Mouse (Mus musculus): ENCODE data around the gene Krt24. TPM values are rescaled to one million over a fixed set of nuclear protein-coding genes. Genes with fewer than 3 reads are reported as not detected.
"Not testable (repeated sequence)": the region's sequence is repeated elsewhere in the genome, so short reads cannot be mapped to it uniquely, and the experiment has no call there.

The Krt24 gene
- polyA plus RNA-seq, 1 experiment from 2014 or later: 0.17 TPM

DNA sequence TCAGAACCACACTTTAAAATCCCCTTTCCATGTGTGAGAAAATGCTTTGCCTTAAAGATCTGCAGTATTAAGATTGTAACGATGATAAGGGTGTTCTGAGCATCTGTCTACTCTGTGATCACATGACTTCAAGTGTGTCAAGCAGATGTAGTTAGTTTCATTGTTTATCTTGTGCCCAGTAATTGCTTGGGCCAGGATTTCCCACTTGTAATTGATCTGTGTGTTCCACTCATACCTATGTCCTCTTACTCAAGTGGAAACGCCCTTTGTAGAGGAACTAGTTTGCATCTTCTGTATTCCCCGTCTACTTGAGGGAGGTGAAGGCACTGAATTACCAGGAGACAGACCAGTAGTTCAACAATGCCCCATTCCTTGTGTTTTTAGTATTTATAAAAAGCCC is 34.4 kb downstream of the Krt24 start:
- H3K4me3 ChIP-seq: no peak overlapping the region
- WGBS: 72% methylated on average over 3 of the region's 3 CpGs
- no peaks in the 10 kb centered on the region for H3K27me3 ChIP-seq
- no peak overlapping the region for H3K9ac ChIP-seq
- no peak overlapping the region for H3K27ac ChIP-seq (replicated peaks)
- H3K4me1 ChIP-seq (replicated peaks): 0 out of 2 replicates have a peak, but pooled peaks cover 4% of the 10 kb centered on the region
- no peak for ATAC-seq (ENCODE audit: low read depth)
- no peak overlapping the region for H3K4me2 ChIP-seq
- H3K36me3 ChIP-seq: no peaks in the 10 kb centered on the region
- no peaks in the 10 kb centered on the region for H3K9me3 ChIP-seq

GRCm38 (mm10) chr11:99250241-99250640 is 34.8 kb downstream of the Krt24 start:
- no peak for ATAC-seq (ENCODE audit: low read depth)
- no peaks in the 10 kb centered on the region for H3K9me3 ChIP-seq
- no peaks in the 10 kb centered on the region for H3K27me3 ChIP-seq
- H3K9ac ChIP-seq: no peak overlapping the region
- 69% methylated on average over 5 of the region's 5 CpGs for WGBS
- 0 out of 2 replicates have a peak, but pooled peaks cover 4% of the 10 kb centered on the region for H3K4me1 ChIP-seq (replicated peaks)
- no peak overlapping the region for H3K4me3 ChIP-seq
- H3K27ac ChIP-seq (replicated peaks): no peak overlapping the region
- H3K4me2 ChIP-seq: no peak overlapping the region
- H3K36me3 ChIP-seq: no peaks in the 10 kb centered on the region

DNA sequence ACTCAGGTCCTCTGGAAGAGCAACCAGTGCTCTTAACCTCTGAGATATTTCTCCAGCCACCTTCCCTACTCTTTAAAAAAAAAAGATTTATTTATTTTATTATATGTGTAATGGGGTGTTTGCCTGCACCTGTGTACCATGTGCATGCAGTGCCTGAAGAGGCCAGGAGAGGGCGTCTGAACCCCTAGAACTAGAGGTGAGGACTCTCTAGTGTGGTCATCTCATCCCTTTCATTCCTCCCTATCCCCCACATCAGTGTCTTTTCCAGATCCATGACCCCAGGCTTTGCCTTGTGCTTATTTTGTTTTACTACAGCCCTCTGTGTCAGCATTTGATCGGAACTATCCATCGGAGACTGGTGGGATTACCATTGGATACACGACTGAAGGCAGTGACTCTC is 35.9 kb downstream of the Krt24 start:
- no peak overlapping the region for H3K4me2 ChIP-seq
- no peaks in the 10 kb centered on the region for H3K27me3 ChIP-seq
- no peaks in the 10 kb centered on the region for H3K36me3 ChIP-seq
- peaks cover 5% of the 10 kb centered on the region; the same call in 1 of the 2 replicates for H3K4me1 ChIP-seq (replicated peaks)
- ATAC-seq (ENCODE audit: low read depth): no peak
- 62% methylated on average over 4 of the region's 4 CpGs for WGBS
- H3K9me3 ChIP-seq: no peaks in the 10 kb centered on the region
- no peak overlapping the region for H3K9ac ChIP-seq
- H3K27ac ChIP-seq (replicated peaks): no peak overlapping the region
- no peak overlapping the region for H3K4me3 ChIP-seq

GRCm38 (mm10) chr11:99247916-99248315 is 37.1 kb downstream of the Krt24 start:
- H3K4me1 ChIP-seq (replicated peaks): peaks cover 10% of the 10 kb centered on the region; the same call in 1 of the 2 replicates
- H3K9ac ChIP-seq: no peak overlapping the region
- no peaks in the 10 kb centered on the region for H3K27me3 ChIP-seq
- no peaks in the 10 kb centered on the region for H3K9me3 ChIP-seq
- WGBS: 91% methylated on average over 4 of the region's 4 CpGs
- no peaks in the 10 kb centered on the region for H3K36me3 ChIP-seq
- H3K4me2 ChIP-seq: no peak overlapping the region
- no peak for ATAC-seq (ENCODE audit: low read depth)
- H3K4me3 ChIP-seq: no peak overlapping the region
- H3K27ac ChIP-seq (replicated peaks): no peak overlapping the region

GRCm38 (mm10) chr11:99244519-99244918 is 40.5 kb downstream of the Krt24 start:
- peak overlapping the region; percentile 63; the same call in 1 of the 2 replicates for H3K4me2 ChIP-seq
- H3K27me3 ChIP-seq; H3K36me3 ChIP-seq; H3K4me1 ChIP-seq (replicated peaks); H3K9ac ChIP-seq; H3K27ac ChIP-seq (replicated peaks); H3K4me3 ChIP-seq; H3K9me3 ChIP-seq; ATAC-seq (ENCODE audit: low read depth): not testable (repeated sequence)
- WGBS: 46% methylated on average over 3 of the region's 3 CpGs

DNA sequence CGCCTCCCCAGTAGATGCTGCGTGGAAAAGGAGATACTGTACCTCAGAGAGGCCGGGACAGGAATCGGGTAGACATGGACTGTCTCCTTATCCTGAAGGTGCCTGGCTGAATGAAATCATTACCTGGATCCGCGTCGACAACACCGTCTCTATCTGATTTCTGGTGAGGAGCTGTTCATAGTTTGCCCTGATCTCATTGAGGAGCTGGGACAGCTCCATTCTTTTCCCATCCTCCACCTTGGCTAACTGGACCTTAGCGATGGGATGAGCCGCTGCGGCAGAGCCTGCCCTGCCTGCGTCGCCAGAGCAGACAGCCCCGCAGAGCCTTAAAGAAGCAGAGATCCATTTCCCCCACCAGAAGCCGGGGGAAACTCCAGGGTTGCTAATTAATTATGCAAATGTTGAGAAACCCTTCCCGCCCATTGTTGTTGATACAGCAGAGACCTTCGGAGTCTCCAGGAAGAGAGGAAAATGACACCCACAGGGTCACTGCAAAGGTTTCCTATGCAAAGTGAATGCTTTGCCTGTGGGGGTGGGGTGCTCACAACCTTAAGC is 41.2 kb downstream of the Krt24 start, which contains the start of gene Krt222:
TSS of gene Krt222 (minus strand) at position 266 of the 555 bp plus-strand sequence.
- no peaks in the 10 kb centered on the region for H3K36me3 ChIP-seq
- peak within 1 kb of the TSS; percentile 73 for H3K9ac ChIP-seq
- H3K27ac ChIP-seq (replicated peaks): peak within 1 kb of the TSS; percentile 79
- H3K4me3 ChIP-seq: peak within 1 kb of the TSS; percentile 43
- peak; percentile 77 for ATAC-seq (ENCODE audit: low read depth)
- no peaks in the 10 kb centered on the region for H3K27me3 ChIP-seq
- H3K4me1 ChIP-seq (replicated peaks): peaks cover 8% of the 10 kb centered on the region; the same call in 1 of the 2 replicates
- peak within 1 kb of the TSS; percentile 63 for H3K4me2 ChIP-seq
- no peaks in the 10 kb centered on the region for H3K9me3 ChIP-seq
- WGBS: 5% methylated on average over 17 of the region's 17 CpGs

DNA sequence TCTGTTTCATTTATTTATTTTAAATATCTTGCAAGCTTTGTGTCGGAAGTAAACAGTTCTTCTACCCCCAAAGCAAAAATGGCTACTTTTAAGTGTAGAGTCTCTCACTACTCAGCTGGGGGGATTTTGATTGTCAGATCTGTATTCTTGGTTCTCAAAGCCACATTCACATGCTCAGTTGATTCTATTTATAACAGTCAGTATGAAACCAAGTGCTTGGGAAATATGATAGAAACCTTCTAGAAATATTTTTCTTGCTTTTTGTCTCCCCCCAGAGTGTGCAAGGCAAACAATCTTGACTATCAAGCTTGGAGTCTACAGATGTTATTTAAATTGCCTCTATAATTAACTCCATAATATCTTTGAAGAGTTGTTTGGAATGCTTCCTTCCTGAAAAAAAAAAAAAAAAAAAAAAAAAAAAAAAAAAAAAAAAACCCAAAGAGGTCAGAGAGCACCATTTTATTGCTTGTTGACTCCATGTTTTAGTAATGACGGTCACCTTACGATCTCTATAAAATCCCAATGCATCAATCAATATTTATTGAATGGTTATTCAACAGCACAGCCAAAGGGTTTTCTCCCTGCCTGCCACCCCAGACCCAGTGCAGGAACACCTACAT is 41.8 kb downstream of the Krt24 start:
- peaks cover 8% of the 10 kb centered on the region; the same call in 1 of the 2 replicates for H3K4me1 ChIP-seq (replicated peaks)
- H3K9ac ChIP-seq: peak overlapping the region; percentile 73
- H3K4me3 ChIP-seq: peak overlapping the region; percentile 43
- no peaks in the 10 kb centered on the region for H3K36me3 ChIP-seq
- H3K4me2 ChIP-seq: peak overlapping the region; percentile 63
- no peaks in the 10 kb centered on the region for H3K9me3 ChIP-seq
- no peak; the same call in 1 of the 2 replicates for ATAC-seq (ENCODE audit: low read depth)
- H3K27ac ChIP-seq (replicated peaks): peak overlapping the region; percentile 79
- no peaks in the 10 kb centered on the region for H3K27me3 ChIP-seq
- WGBS: 40% methylated on average over 3 of the region's 3 CpGs

- Histone ChIP-seq H3K4me2 (no peak overlapping the region), H3K9me3 (no peaks in the 10 kb centered on the region), H3K36me3 (no peaks in the 10 kb centered on the region), H3K4me3 (no peak overlapping the region), H3K27me3 (no peaks in the 10 kb centered on the region), H3K9ac (no peak overlapping the region), H3K4me1 (replicated peaks) (peaks cover 8% of the 10 kb centered on the region; the same call in 1 of the 2 replicates), H3K27ac (replicated peaks) (no peak overlapping the region)
- ATAC-seq (ENCODE audit: low read depth): no peak
- WGBS: 73% methylated on average over 5 of the region's 5 CpGs
Observed at GRCm38 (mm10) chr11:99242056-99242455, 43.0 kb downstream of the Krt24 start.

DNA sequence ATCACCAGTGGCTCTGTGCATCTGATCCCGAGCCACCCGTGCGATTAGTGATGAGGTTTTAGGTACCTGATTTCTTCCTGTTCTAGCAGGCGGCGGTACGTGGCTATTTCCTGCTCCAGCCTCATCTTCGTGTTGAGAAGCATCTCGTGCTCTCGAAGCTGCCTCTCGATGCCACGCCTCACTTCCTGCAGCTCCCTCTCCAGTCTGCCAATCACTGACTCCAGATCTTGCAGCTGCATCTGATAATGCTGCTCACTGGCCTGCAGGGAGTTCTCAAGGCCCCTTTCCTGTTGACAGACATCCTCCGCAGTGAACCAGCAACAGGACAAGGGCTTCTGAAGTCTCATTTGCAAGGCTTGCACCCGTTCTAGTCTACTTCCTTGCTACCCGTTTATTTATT is 46.6 kb downstream of the Krt24 start:
- H3K9me3 ChIP-seq: no peaks in the 10 kb centered on the region
- no peaks in the 10 kb centered on the region for H3K36me3 ChIP-seq
- H3K27me3 ChIP-seq: no peaks in the 10 kb centered on the region
- H3K4me3 ChIP-seq: no peak overlapping the region
- no peak for ATAC-seq (ENCODE audit: low read depth)
- no peak overlapping the region for H3K4me2 ChIP-seq
- no peaks in the 10 kb centered on the region for H3K4me1 ChIP-seq (replicated peaks)
- 77% methylated on average over 14 of the region's 14 CpGs for WGBS
- H3K27ac ChIP-seq (replicated peaks): no peak overlapping the region
- no peak overlapping the region for H3K9ac ChIP-seq

- peak overlapping the region; percentile 99 for H3K9ac ChIP-seq
- H3K4me2 ChIP-seq: peak overlapping the region; percentile 95
- H3K9me3 ChIP-seq: no peaks in the 10 kb centered on the region
- peak overlapping the region; percentile 99 for H3K27ac ChIP-seq (replicated peaks)
- H3K36me3 ChIP-seq: peaks cover 17% of the 10 kb centered on the region
- no peaks in the 10 kb centered on the region for H3K27me3 ChIP-seq
- no peak; the same call in 1 of the 2 replicates for ATAC-seq (ENCODE audit: low read depth)
- peak overlapping the region; percentile 91 for H3K4me3 ChIP-seq
- 28% methylated on average over 15 of the region's 15 CpGs for WGBS
- peaks cover 37% of the 10 kb centered on the region for H3K4me1 ChIP-seq (replicated peaks)
Observed at GRCm38 (mm10) chr11:99231049-99231816, 53.8 kb downstream of the Krt24 start.

GRCm38 (mm10) chr11:99230261-99231048 is 54.6 kb downstream of the Krt24 start, which contains the start of gene Smarce1:
Smarce1 (minus strand) TSS chr11:99231017.
- Histone ChIP-seq H3K4me3 (peak within 1 kb of the TSS; percentile 91), H3K9me3 (no peaks in the 10 kb centered on the region), H3K4me1 (replicated peaks) (peaks cover 42% of the 10 kb centered on the region), H3K36me3 (peaks cover 23% of the 10 kb centered on the region), H3K4me2 (peak within 1 kb of the TSS; percentile 95), H3K27ac (replicated peaks) (peak within 1 kb of the TSS; percentile 99), H3K27me3 (no peaks in the 10 kb centered on the region), H3K9ac (peak within 1 kb of the TSS; percentile 99)
- ATAC-seq (ENCODE audit: low read depth): peak; percentile 91
- WGBS: under 1% methylated on average over 87 of the region's 87 CpGs

Data from neural tube, embryonic 13.5 days (tissue).